Mouse (Mus musculus): ENCODE results near the gene Slc17a7.

GRCm38 (mm10) chr7:45162996-45163615 lies 643 bp upstream of the Slc17a7 start:
- no peak for TF ChIP-seq CTCF (IDR thresholded peaks at IDR 0.05; ENCODE audit: low read depth)
- TF ChIP-seq EP300 (IDR thresholded peaks at IDR 0.05; ENCODE audit: low read depth) = no peak

Measured in liver, postnatal 0 days (tissue).